Mouse (Mus musculus) midbrain, embryonic 12.5 days (tissue): ENCODE data around the gene P2rx1. TPM values are rescaled to one million over a fixed set of nuclear protein-coding genes. Genes with fewer than 3 reads are reported as not detected.

ENCODE experiments used
- ATAC-seq: fragments of 200-750 bp; cut with Nextera tagmentation; 2 replicates; pipeline ENCODE4 v1.8.0; 2017; ENCODE audit warnings: low read depth, moderate TSS enrichment, moderate library complexity; ENCODE audit not compliant: low FRiP score
- H3K27ac ChIP-seq: fragments of 300-500 bp; sonication (generic); replicated peaks from 2 replicates; pipeline ENCODE4 v1.5.1; 2016; ENCODE audit warnings: mild to moderate bottlenecking
- H3K27me3 ChIP-seq: fragments of 300-500 bp; sonication (generic); 2 replicates; pipeline ENCODE4 v1.6.1; 2016; ENCODE audit warnings: mild to moderate bottlenecking
- H3K36me3 ChIP-seq: fragments of 300-500 bp; sonication (generic); 2 replicates; pipeline ENCODE4 v1.6.1; 2016
- H3K4me1 ChIP-seq: fragments of 300-500 bp; sonication (generic); 2 replicates; pipeline ENCODE4 v1.6.1; 2016
- H3K4me2 ChIP-seq: fragments of 300-500 bp; sonication (generic); replicated peaks from 2 replicates; pipeline ENCODE4 v1.6.1; 2016; ENCODE audit warnings: mild to moderate bottlenecking, moderate library complexity
- H3K4me3 ChIP-seq: fragments of 300-500 bp; sonication (generic); 2 replicates; pipeline ENCODE4 v1.5.1; 2016; ENCODE audit warnings: mild to moderate bottlenecking
- H3K9ac ChIP-seq: fragments of 300-500 bp; sonication (generic); replicated peaks from 2 replicates; pipeline ENCODE4 v1.6.1; 2016; ENCODE audit warnings: mild to moderate bottlenecking, moderate library complexity
- H3K9me3 ChIP-seq: fragments of 300-500 bp; sonication (generic); 2 replicates; pipeline ENCODE4 v1.6.1; 2016; ENCODE audit warnings: mild to moderate bottlenecking
- WGBS: fragments of 180-500 bp; shearing (Covaris S2); methylation state at CpG from one replicate; pipeline ENCODE4 v1.1.7; 2016; 5-methylcytosine and 5-hydroxymethylcytosine counted together
- microRNA-seq: library from miRNA; unstranded; fragments of <30 nt; microRNA quantifications from one replicate; pipeline ENCODE4, GENCODE M21; 2017
- polyA plus RNA-seq: library from polyadenylated mRNA; unstranded; fragments of >200 nt; fragmentation: Nextera tagmentation; extraction: Ambion mirVana; gene quantifications from 2 replicates; pipeline ENCODE4 v1.2.1, GENCODE M21; 2016

The P2rx1 gene
- polyA plus RNA-seq, 1 experiment from 2014 or later: 0.88 TPM

- 100% methylated on average over 1 of the region's 1 CpGs for WGBS
- Histone ChIP-seq H3K9me3 (no peaks in the 10 kb centered on the region), H3K4me3 (no peak overlapping the region), H3K4me2 (no peak overlapping the region), H3K36me3 (peaks cover 61% of the 10 kb centered on the region), H3K27ac (no peak overlapping the region), H3K9ac (no peak overlapping the region), H3K27me3 (no peaks in the 10 kb centered on the region), H3K4me1 (peaks cover 13% of the 10 kb centered on the region)
- ATAC-seq: no peak
Measured at GRCm38 (mm10) chr11:73052795-73053194, 53.9 kb downstream of the P2rx1 start.

GRCm38 (mm10) chr11:73057701-73058100 lies 58.8 kb downstream of the P2rx1 start:
- no peaks in the 10 kb centered on the region for H3K27me3 ChIP-seq
- H3K36me3 ChIP-seq: peaks cover 70% of the 10 kb centered on the region
- no peak overlapping the region for H3K9ac ChIP-seq
- H3K4me1 ChIP-seq: no peaks in the 10 kb centered on the region
- no peak overlapping the region for H3K4me2 ChIP-seq
- H3K4me3 ChIP-seq: no peak overlapping the region
- 89% methylated on average over 5 of the region's 5 CpGs for WGBS
- no peak overlapping the region for H3K27ac ChIP-seq
- H3K9me3 ChIP-seq: no peaks in the 10 kb centered on the region
- no peak for ATAC-seq

GRCm38 (mm10) chr11:73059630-73060029 lies 60.7 kb downstream of the P2rx1 start:
- H3K36me3 ChIP-seq: peaks cover 56% of the 10 kb centered on the region
- no peaks in the 10 kb centered on the region for H3K9me3 ChIP-seq
- no peaks in the 10 kb centered on the region for H3K27me3 ChIP-seq
- H3K4me2 ChIP-seq: no peak overlapping the region
- no peak for ATAC-seq
- H3K9ac ChIP-seq: no peak overlapping the region
- H3K4me1 ChIP-seq: no peaks in the 10 kb centered on the region
- 98% methylated on average over 3 of the region's 3 CpGs for WGBS
- H3K27ac ChIP-seq: no peak overlapping the region
- no peak overlapping the region for H3K4me3 ChIP-seq

- Histone ChIP-seq H3K4me2 (no peak overlapping the region), H3K9ac (no peak overlapping the region), H3K4me1 (no peaks in the 10 kb centered on the region), H3K4me3 (no peak overlapping the region), H3K36me3 (peaks cover 49% of the 10 kb centered on the region), H3K27me3 (no peaks in the 10 kb centered on the region), H3K27ac (no peak overlapping the region), H3K9me3 (no peaks in the 10 kb centered on the region)
- WGBS: 95% methylated on average over 3 of the region's 3 CpGs
- no peak for ATAC-seq
Measured at GRCm38 (mm10) chr11:73061413-73061812, 62.5 kb downstream of the P2rx1 start.

Small RNA genes lying within 50 kb of the gene (microRNA-seq; reads per million reads assigned to microRNA genes)
- not detected for gene Gm44467

Other genes with a start within 250 kb of the P2rx1 start
- gene Cyb5d2, start 203.0 kb upstream of the P2rx1 start, polyA plus RNA-seq: 5.0 and 5.1 TPM in 2 replicates
- 11.9 and 12.7 TPM in 2 replicates for gene Zzef1, start 202.9 kb upstream of the P2rx1 start, polyA plus RNA-seq
- 0.64 and 1.2 TPM in 2 replicates for gene Atp2a3, start 37.9 kb upstream of the P2rx1 start, polyA plus RNA-seq
- gene Camkk1, start 19.9 kb downstream of the P2rx1 start, polyA plus RNA-seq: 10.2 and 11.6 TPM in 2 replicates
- gene Ncbp3, start 48.7 kb downstream of the P2rx1 start, polyA plus RNA-seq: 14.6 and 15.3 TPM in 2 replicates
- gene Itgae, start 91.5 kb downstream of the P2rx1 start, polyA plus RNA-seq: 0.39 and 0.42 TPM in 2 replicates
- gene Haspin, start 139.2 kb downstream of the P2rx1 start, polyA plus RNA-seq: 15.5 TPM in 2 replicates
- gene P2rx5, start 161.3 kb downstream of the P2rx1 start, polyA plus RNA-seq: 0.09 and 0.12 TPM in 2 replicates
- 119 and 123 TPM in 2 replicates for gene Emc6, start 177.9 kb downstream of the P2rx1 start, polyA plus RNA-seq
- 172 and 182 TPM in 2 replicates for gene Tax1bp3, start 178.0 kb downstream of the P2rx1 start, polyA plus RNA-seq
- 20.6 and 23.1 TPM in 2 replicates for gene Ctns, start 199.9 kb downstream of the P2rx1 start, polyA plus RNA-seq
- gene Shpk, start 200.4 kb downstream of the P2rx1 start, polyA plus RNA-seq: 1.4 and 1.5 TPM in 2 replicates
- gene Trpv1, start 235.2 kb downstream of the P2rx1 start, polyA plus RNA-seq: not detected in 2 replicates